Mouse (Mus musculus) adrenal gland, adult 18-20 months (tissue): ENCODE measurements around the gene Rras. TPM values are rescaled to one million over a fixed set of nuclear protein-coding genes. Genes with fewer than 3 reads are reported as not detected.
A peak's percentile ranks its signal among the peaks of the same experiment; 100 is the strongest.

Experiments used
- DNase-seq, 2 experiments: peaks; one replicate each; pipeline ENCODE4 v3.0.0; 2021 to 2022; ENCODE audit warnings: low spot score in 2 of 2
- long read RNA-seq, 2 experiments: library from polyadenylated mRNA; stranded (forward); transcript quantifications; one replicate each; pipeline ENCODE4 v2.0.0; 2021
- total RNA-seq, 2 experiments: library from RNA; stranded (reverse); gene quantifications; 1 replicate in 1 of 2; 2 replicates in 1 of 2; pipeline ENCODE4 v1.2.3; 2021

The Rras gene
- 100 to 1,000 TPM in 1 of 2 experiments, 10 to 100 TPM in 1; 86.9 to 106 TPM for total RNA-seq
- long read RNA-seq, experiment 1, transcript Rras-201 (6 exons, 995 nt): major isoform, 39 of 46 reads
- long read RNA-seq, experiment 1, partial matches to known transcripts: 0 of 46 reads
- long read RNA-seq, experiment 1, other reads (novel, unspliced or antisense): 7 of 46 reads
- long read RNA-seq, experiment 2, transcript Rras-201 (6 exons, 995 nt): major isoform, 112 of 117 reads
- long read RNA-seq, experiment 2, partial matches to known transcripts: 2 of 117 reads
- long read RNA-seq, experiment 2, other reads (novel, unspliced or antisense): 3 of 117 reads

- peak; percentile 78 to 80 for DNase-seq
These were observed at the start of gene Rras for GRCm38 (mm10) chr7:45017242-45018061. Rras (plus strand) TSS chr7:45017961.

- DNase-seq: peak; percentile 68 to 69
These were observed 47.5 kb upstream of the Rras start for GRCm38 (mm10) chr7:44970231-44970691.

- no peak for DNase-seq
These were observed 46.6 kb upstream of the Rras start for GRCm38 (mm10) chr7:44971142-44971541.

- no peak for DNase-seq
These were observed 44.2 kb upstream of the Rras start for GRCm38 (mm10) chr7:44973415-44974130.

- DNase-seq: peak; percentile 62 to 69
These were observed 43.2 kb upstream of the Rras start, which contains the start of gene Cpt1c for GRCm38 (mm10) chr7:44974383-44975116. Cpt1c (minus strand) TSS chr7:44974851.

- no peak for DNase-seq
These were observed 42.7 kb upstream of the Rras start for GRCm38 (mm10) chr7:44975117-44975419.

- DNase-seq: no peak
These were observed 39.5 kb upstream of the Rras start for GRCm38 (mm10) chr7:44978300-44978699.

GRCm38 (mm10) chr7:44981539-44981938, 36.2 kb upstream of the Rras start:
- no peak for DNase-seq

- peak; percentile 88 to 91 for DNase-seq
These were observed 34.7 kb upstream of the Rras start for GRCm38 (mm10) chr7:44983085-44983484.

GRCm38 (mm10) chr7:44983944-44984832, 33.6 kb upstream of the Rras start:
- no peak for DNase-seq

GRCm38 (mm10) chr7:44984833-44985164, 33.0 kb upstream of the Rras start:
- DNase-seq: no peak

GRCm38 (mm10) chr7:44985595-44986191, 32.1 kb upstream of the Rras start:
- DNase-seq: peak in 1 of 2 experiments; percentile 64

GRCm38 (mm10) chr7:44986192-44986878, 31.4 kb upstream of the Rras start, which contains the start of gene Prmt1:
Prmt1 (minus strand) TSS chr7:44986568.
- DNase-seq: peak; percentile 85 to 96

- DNase-seq: no peak
These were observed 30.7 kb upstream of the Rras start for GRCm38 (mm10) chr7:44986879-44987718.

GRCm38 (mm10) chr7:44996672-44997071, 21.1 kb upstream of the Rras start:
- DNase-seq: no peak

- peak; percentile 93 to 94 for DNase-seq
These were observed 20.4 kb upstream of the Rras start, which contains the start of gene Irf3 for GRCm38 (mm10) chr7:44997231-44997939. Irf3 (plus strand) TSS chr7:44997648.

- no peak for DNase-seq
These were observed 19.8 kb upstream of the Rras start for GRCm38 (mm10) chr7:44997940-44998428.
